Mouse (Mus musculus) kidney, postnatal 10 days (tissue): ENCODE results near the gene Ifnab.

ENCODE experiments used
- DNase-seq: peaks from one replicate; pipeline ENCODE4 v3.0.0; 2021; ENCODE audit warnings: mixed read lengths

Ifnab gene

GRCm38 (mm10) chr4:88655461-88655860 lies 35.7 kb downstream of the Ifnab start:
- peak; percentile 24 for DNase-seq

GRCm38 (mm10) chr4:88653644-88654043 lies 37.5 kb downstream of the Ifnab start:
- no peak for DNase-seq

DNA sequence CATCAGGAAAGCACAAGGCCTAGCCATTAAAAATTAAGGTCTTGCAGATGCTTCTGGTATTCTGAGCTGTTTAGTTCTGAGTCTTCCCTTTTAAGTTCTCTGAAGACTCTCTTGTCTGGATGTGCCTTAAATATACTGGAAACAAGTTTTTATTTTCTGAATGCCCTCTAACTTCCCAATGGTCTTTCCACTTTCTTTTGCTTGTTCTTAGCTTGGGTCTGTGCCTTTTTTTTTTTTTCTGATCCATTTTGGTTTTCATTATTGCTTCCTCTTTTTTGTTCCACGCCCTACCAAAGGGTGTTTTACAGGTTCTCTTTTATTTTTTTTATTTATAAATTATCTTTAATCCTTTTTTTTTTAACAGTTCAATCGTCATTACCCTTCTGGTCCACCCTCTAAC lies 46.8 kb downstream of the Ifnab start, which contains the start of gene Ifna13:
TSS of gene Ifna13 (minus strand) at position 101 of the 400 bp plus-strand sequence.
- DNase-seq, result no peak

DNA sequence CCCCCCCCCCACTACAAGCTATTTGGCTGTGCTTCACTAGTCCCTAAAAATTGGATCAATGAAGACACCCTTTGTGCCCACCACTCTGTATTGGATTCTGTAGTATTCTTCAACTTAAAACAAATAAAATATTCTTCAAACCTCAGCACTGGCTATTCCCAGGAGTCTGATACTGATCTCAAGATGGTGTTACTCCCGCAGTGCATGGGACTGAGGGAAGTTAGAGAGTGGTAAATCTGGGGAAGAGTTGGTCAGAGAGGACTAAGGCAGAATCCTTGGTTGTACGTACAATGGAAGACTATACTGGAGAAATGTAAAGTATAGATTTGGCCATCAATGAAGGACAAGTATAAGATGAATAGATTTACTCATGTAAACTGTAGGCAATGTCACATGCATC lies 48.6 kb downstream of the Ifnab start:
- no peak for DNase-seq

GRCm38 (mm10) chr4:88641077-88641831 lies 49.9 kb downstream of the Ifnab start:
- DNase-seq, result peak; percentile 97

GRCm38 (mm10) chr4:88640704-88641076 lies 50.5 kb downstream of the Ifnab start:
- DNase-seq, result no peak
